Mouse (Mus musculus): ENCODE results near the gene Zfp11. TPM values are rescaled to one million over a fixed set of nuclear protein-coding genes. Genes with fewer than 3 reads are reported as not detected.
"Not testable (repeated sequence)": the region's sequence is repeated elsewhere in the genome, so short reads cannot be mapped to it uniquely, and the experiment has no call there.

The Zfp11 gene
- polyA plus RNA-seq, 1 experiment, result 0.61 TPM

DNA sequence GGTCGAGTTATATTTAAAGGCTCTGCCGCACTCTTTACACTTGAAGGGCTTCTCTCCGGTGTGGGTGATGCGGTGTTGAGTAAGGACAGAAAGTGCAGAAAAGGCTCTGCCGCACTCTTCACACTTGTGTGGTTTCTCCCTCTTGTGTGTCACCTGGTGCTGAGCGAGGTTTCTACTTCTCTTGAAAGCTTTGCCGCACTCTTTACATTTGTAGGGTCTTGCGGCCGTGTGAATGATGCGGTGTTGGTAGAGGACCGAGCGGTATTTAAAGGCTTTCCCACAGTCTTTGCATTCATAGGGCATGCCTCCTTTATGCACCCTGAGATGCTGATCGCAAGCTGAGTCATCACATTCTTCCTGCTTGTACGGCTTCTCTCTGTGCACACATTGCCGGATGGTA lies 12.0 kb downstream of the Zfp11 start:
- TF ChIP-seq CTCF (IDR thresholded peaks at IDR 0.05; ENCODE audit: extremely low read depth, insufficient read depth, insufficient read length, insufficient replicate concordance), result no peak
- WGBS, result 96% methylated on average over 15 of the region's 15 CpGs
- H3K4me3 ChIP-seq (ENCODE audit: extremely low read depth, insufficient read depth, insufficient read length), result no peak overlapping the region
- H3K4me1 ChIP-seq (ENCODE audit: control insufficient read depth, insufficient read depth, insufficient read length), result no peaks in the 10 kb centered on the region
- H3K27ac ChIP-seq (ENCODE audit: insufficient read depth, low read length), result no peak overlapping the region
- no peaks in the 10 kb centered on the region for H3K27me3 ChIP-seq (ENCODE audit: control insufficient read depth, insufficient read depth, low read length)
- DNase-seq (ENCODE audit: low read depth in 1 of 2, low spot score in 2 of 2), result no peak
- H3K36me3 ChIP-seq (ENCODE audit: control insufficient read depth, insufficient read depth, low read length), result peaks cover 14% of the 10 kb centered on the region

- TF ChIP-seq POLR2A (IDR thresholded peaks at IDR 0.05; ENCODE audit: low read depth, low read length), result no peak
- no peak for TF ChIP-seq CTCF (IDR thresholded peaks at IDR 0.05; ENCODE audit: extremely low read depth, insufficient read depth, insufficient read length, insufficient replicate concordance)
- Histone ChIP-seq H3K4me1 (ENCODE audit: control insufficient read depth, insufficient read depth, insufficient read length) (no peaks in the 10 kb centered on the region), H3K4me3 (ENCODE audit: extremely low read depth, insufficient read depth, insufficient read length) (no peak overlapping the region), H3K27me3 (ENCODE audit: control insufficient read depth, insufficient read depth, low read length) (no peaks in the 10 kb centered on the region), H3K27ac (ENCODE audit: insufficient read depth, low read length) (no peak overlapping the region), H3K36me3 (ENCODE audit: control insufficient read depth, insufficient read depth, low read length) (peaks cover 14% of the 10 kb centered on the region)
- 96% methylated on average over 10 of the region's 10 CpGs for WGBS
- no peak for DNase-seq (ENCODE audit: low read depth in 1 of 2, low spot score in 2 of 2)
These were observed 12.9 kb downstream of the Zfp11 start for GRCm38 (mm10) chr5:129657016-129657415.

GRCm38 (mm10) chr5:129650858-129651257 lies 19.0 kb downstream of the Zfp11 start:
- TF ChIP-seq POLR2A (IDR thresholded peaks at IDR 0.05; ENCODE audit: low read depth, low read length) (no peak), CTCF (IDR thresholded peaks at IDR 0.05; ENCODE audit: extremely low read depth, insufficient read depth, insufficient read length, insufficient replicate concordance) (no peak)
- no peaks in the 10 kb centered on the region for H3K4me1 ChIP-seq (ENCODE audit: control insufficient read depth, insufficient read depth, insufficient read length)
- H3K27ac ChIP-seq (ENCODE audit: insufficient read depth, low read length), result no peak overlapping the region
- no peaks in the 10 kb centered on the region for H3K27me3 ChIP-seq (ENCODE audit: control insufficient read depth, insufficient read depth, low read length)
- H3K36me3 ChIP-seq (ENCODE audit: control insufficient read depth, insufficient read depth, low read length), result no peaks in the 10 kb centered on the region
- DNase-seq (ENCODE audit: low read depth in 1 of 2, low spot score in 2 of 2), result no peak
- no peak overlapping the region for H3K4me3 ChIP-seq (ENCODE audit: extremely low read depth, insufficient read depth, insufficient read length)
- WGBS, result 89% methylated on average over 5 of the region's 5 CpGs

- H3K4me3 ChIP-seq (ENCODE audit: extremely low read depth, insufficient read depth, insufficient read length); H3K4me1 ChIP-seq (ENCODE audit: control insufficient read depth, insufficient read depth, insufficient read length); DNase-seq (ENCODE audit: low read depth in 1 of 2, low spot score in 2 of 2); H3K36me3 ChIP-seq (ENCODE audit: control insufficient read depth, insufficient read depth, low read length); H3K27ac ChIP-seq (ENCODE audit: insufficient read depth, low read length); H3K27me3 ChIP-seq (ENCODE audit: control insufficient read depth, insufficient read depth, low read length): not testable (repeated sequence)
- WGBS, result 82% methylated on average over 2 of the region's 2 CpGs
These were observed 37.3 kb downstream of the Zfp11 start for GRCm38 (mm10) chr5:129632270-129633250.

- not testable (repeated sequence) for H3K4me1 ChIP-seq (ENCODE audit: control insufficient read depth, insufficient read depth, insufficient read length); H3K4me3 ChIP-seq (ENCODE audit: extremely low read depth, insufficient read depth, insufficient read length); DNase-seq (ENCODE audit: low read depth in 1 of 2, low spot score in 2 of 2); H3K27me3 ChIP-seq (ENCODE audit: control insufficient read depth, insufficient read depth, low read length); H3K36me3 ChIP-seq (ENCODE audit: control insufficient read depth, insufficient read depth, low read length); H3K27ac ChIP-seq (ENCODE audit: insufficient read depth, low read length)
- 70% methylated on average over 4 of the region's 4 CpGs for WGBS
These were observed 43.3 kb downstream of the Zfp11 start for GRCm38 (mm10) chr5:129626586-129626985.

DNA sequence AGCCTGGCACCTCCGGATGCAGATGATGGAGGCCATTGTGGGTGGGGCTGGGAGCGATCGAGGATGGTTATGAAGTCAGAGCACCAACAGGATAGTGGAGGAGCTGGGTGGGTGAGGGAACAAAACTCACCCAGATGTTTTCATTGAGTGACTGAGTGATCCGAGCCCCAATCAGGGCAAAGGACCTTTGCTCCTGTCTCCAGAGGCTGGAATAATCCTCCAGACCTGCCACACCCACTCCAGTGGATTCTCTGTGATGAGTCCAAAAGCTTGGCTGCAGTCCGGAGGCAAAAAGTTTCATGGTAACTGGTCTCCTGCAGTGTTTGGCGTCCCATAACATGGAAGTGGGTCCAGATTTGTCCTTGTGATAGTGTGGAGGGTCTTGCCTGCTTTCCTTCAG lies 43.8 kb downstream of the Zfp11 start:
- H3K36me3 ChIP-seq (ENCODE audit: control insufficient read depth, insufficient read depth, low read length), result no peaks in the 10 kb centered on the region
- no peak overlapping the region for H3K27ac ChIP-seq (ENCODE audit: insufficient read depth, low read length)
- no peaks in the 10 kb centered on the region for H3K27me3 ChIP-seq (ENCODE audit: control insufficient read depth, insufficient read depth, low read length)
- no peaks in the 10 kb centered on the region for H3K4me1 ChIP-seq (ENCODE audit: control insufficient read depth, insufficient read depth, insufficient read length)
- no peak overlapping the region for H3K4me3 ChIP-seq (ENCODE audit: extremely low read depth, insufficient read depth, insufficient read length)
- TF ChIP-seq CTCF (IDR thresholded peaks at IDR 0.05; ENCODE audit: extremely low read depth, insufficient read depth, insufficient read length, insufficient replicate concordance), result no peak
- no peak for TF ChIP-seq POLR2A (IDR thresholded peaks at IDR 0.05; ENCODE audit: low read depth, low read length)
- WGBS, result 84% methylated on average over 6 of the region's 6 CpGs
- no peak for DNase-seq (ENCODE audit: low read depth in 1 of 2, low spot score in 2 of 2)

DNA sequence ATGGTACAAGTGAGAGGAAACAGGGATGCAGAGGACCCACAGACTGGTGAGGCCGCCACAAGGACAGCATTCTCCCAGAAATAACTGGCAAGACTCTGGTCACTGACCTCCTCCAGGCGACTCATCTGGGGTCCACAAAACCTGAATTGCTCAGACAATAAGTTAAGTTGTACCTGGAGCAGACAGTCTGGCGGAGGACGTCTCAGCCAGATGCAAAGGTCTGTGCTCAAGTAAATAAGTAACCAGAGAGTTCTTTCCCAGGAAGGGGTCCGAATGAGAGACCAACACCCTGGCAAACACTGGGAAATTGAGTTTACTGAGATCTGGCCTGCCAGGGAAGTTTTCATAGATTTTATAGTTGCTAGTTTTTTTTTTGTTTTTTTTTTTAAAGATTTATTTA lies 48.5 kb downstream of the Zfp11 start:
- no peak for TF ChIP-seq CTCF (IDR thresholded peaks at IDR 0.05; ENCODE audit: extremely low read depth, insufficient read depth, insufficient read length, insufficient replicate concordance)
- H3K4me3 ChIP-seq (ENCODE audit: extremely low read depth, insufficient read depth, insufficient read length), result no peak overlapping the region
- H3K27ac ChIP-seq (ENCODE audit: insufficient read depth, low read length), result no peak overlapping the region
- no peak for DNase-seq (ENCODE audit: low read depth in 1 of 2, low spot score in 2 of 2)
- no peaks in the 10 kb centered on the region for H3K4me1 ChIP-seq (ENCODE audit: control insufficient read depth, insufficient read depth, insufficient read length)
- H3K27me3 ChIP-seq (ENCODE audit: control insufficient read depth, insufficient read depth, low read length), result no peaks in the 10 kb centered on the region
- 80% methylated on average over 5 of the region's 5 CpGs for WGBS
- H3K36me3 ChIP-seq (ENCODE audit: control insufficient read depth, insufficient read depth, low read length), result no peaks in the 10 kb centered on the region

GRCm38 (mm10) chr5:129620600-129620999 lies 49.3 kb downstream of the Zfp11 start:
- H3K36me3 ChIP-seq (ENCODE audit: control insufficient read depth, insufficient read depth, low read length); H3K27me3 ChIP-seq (ENCODE audit: control insufficient read depth, insufficient read depth, low read length); H3K4me3 ChIP-seq (ENCODE audit: extremely low read depth, insufficient read depth, insufficient read length); DNase-seq (ENCODE audit: low read depth in 1 of 2, low spot score in 2 of 2); H3K27ac ChIP-seq (ENCODE audit: insufficient read depth, low read length); H3K4me1 ChIP-seq (ENCODE audit: control insufficient read depth, insufficient read depth, insufficient read length): not testable (repeated sequence)
- 66% methylated on average over 9 of the region's 9 CpGs for whole genome bisulfite sequencing
